Mouse (Mus musculus): Measurements from ENCODE around the gene Nxn. TPM values are rescaled to one million over a fixed set of nuclear protein-coding genes. Genes with fewer than 3 reads are reported as not detected.

Gene Nxn
- total RNA-seq (2021) = 10 to 100 TPM; 42.0 to 49.3 TPM
- long read RNA-seq, experiment 1, transcript Nxn-201 (8 exons, 2,755 nt) = major isoform, 68 of 78 reads
- long read RNA-seq, experiment 1, partial matches to known transcripts = 2 of 78 reads
- long read RNA-seq, experiment 1, other reads (novel, unspliced or antisense) = 7 of 78 reads
- long read RNA-seq, experiment 2, transcript Nxn-201 (8 exons, 2,755 nt) = major isoform, 83 of 90 reads
- long read RNA-seq, experiment 2, partial matches to known transcripts = 3 of 90 reads
- long read RNA-seq, experiment 2, other reads (novel, unspliced or antisense) = 3 of 90 reads

- peak; percentile 33; the same call in 1 of the 2 replicates for TF ChIP-seq CTCF (IDR thresholded peaks at IDR 0.05)
- peak within 1 kb of the TSS; percentile 95 for H3K4me3 ChIP-seq
- peak within 1 kb of the TSS; percentile 96 for H3K27ac ChIP-seq
- intact Hi-C loops (cut with DNase I) = loop anchor here (1.0 to 5.0 kb wide), 4 partner anchors 18 to 146 kb away; no protein-coding TSS in a partner anchor
- peak; percentile 99 for DNase-seq
Measured at GRCm38 (mm10) chr11:76398798-76399586, at the start of gene Nxn. Nxn (minus strand) TSS chr11:76399140.

- Histone ChIP-seq H3K4me3 (no peak overlapping the region), H3K27ac (0 out of 2 replicates have a peak overlapping the region, but pooled peaks have one; percentile 36)
- TF ChIP-seq CTCF (IDR thresholded peaks at IDR 0.05) = no peak
Measured at GRCm38 (mm10) chr11:76446251-76446650, 47.3 kb upstream of the Nxn start.

GRCm38 (mm10) chr11:76445459-76445858 lies 46.5 kb upstream of the Nxn start:
- intact Hi-C loops (cut with DNase I) = no loop called here
- DNase-seq = no peak
- no peak overlapping the region for H3K4me3 ChIP-seq
- H3K27ac ChIP-seq = no peak overlapping the region
- no peak for TF ChIP-seq CTCF (IDR thresholded peaks at IDR 0.05)

More at GRCm38 (mm10) chr11:76446251-76446650, 47.3 kb upstream of the Nxn start:
- intact Hi-C loops (cut with DNase I) = no loop called here
- DNase-seq = no peak

- no peak overlapping the region for H3K4me3 ChIP-seq
- intact Hi-C loops (cut with DNase I) = no loop called here
- H3K27ac ChIP-seq = no peak overlapping the region
- no peak for TF ChIP-seq CTCF (IDR thresholded peaks at IDR 0.05)
- DNase-seq = no peak
Measured at GRCm38 (mm10) chr11:76439666-76440065, 40.7 kb upstream of the Nxn start.

GRCm38 (mm10) chr11:76436864-76437437 lies 38.0 kb upstream of the Nxn start:
- peak; percentile 11; the same call in 1 of the 2 replicates for TF ChIP-seq CTCF (IDR thresholded peaks at IDR 0.05)
- DNase-seq = peak; percentile 83
- intact Hi-C loops (cut with DNase I) = no loop called here
- peak overlapping the region; percentile 76 for H3K4me3 ChIP-seq
- H3K27ac ChIP-seq = peak overlapping the region; percentile 83

GRCm38 (mm10) chr11:76436009-76436408 lies 37.1 kb upstream of the Nxn start:
- DNase-seq = peak; percentile 78
- Histone ChIP-seq H3K4me3 (peak overlapping the region; percentile 76), H3K27ac (peak overlapping the region; percentile 66)
- TF ChIP-seq CTCF (IDR thresholded peaks at IDR 0.05) = no peak
- intact Hi-C loops (cut with DNase I) = no loop called here

- no peak for TF ChIP-seq CTCF (IDR thresholded peaks at IDR 0.05)
- intact Hi-C loops (cut with DNase I) = no loop called here
- no peak for DNase-seq
- peak overlapping the region; percentile 60 for H3K27ac ChIP-seq
- no peak overlapping the region for H3K4me3 ChIP-seq
Measured at GRCm38 (mm10) chr11:76429966-76430631, 31.2 kb upstream of the Nxn start.

GRCm38 (mm10) chr11:76429556-76429955 lies 30.6 kb upstream of the Nxn start:
- Histone ChIP-seq H3K4me3 (no peak overlapping the region), H3K27ac (peak overlapping the region; percentile 60)
- TF ChIP-seq CTCF (IDR thresholded peaks at IDR 0.05) = no peak
- intact Hi-C loops (cut with DNase I) = no loop called here
- peak; percentile 64 for DNase-seq

- H3K4me3 ChIP-seq = no peak overlapping the region
- intact Hi-C loops (cut with DNase I) = no loop called here
- TF ChIP-seq CTCF (IDR thresholded peaks at IDR 0.05) = peak; percentile 31; the same call in 1 of the 2 replicates
- peak overlapping the region; percentile 60 for H3K27ac ChIP-seq
- DNase-seq = no peak
Measured at GRCm38 (mm10) chr11:76429046-76429445, 30.1 kb upstream of the Nxn start.

- Histone ChIP-seq H3K4me3 (no peak overlapping the region), H3K27ac (peak overlapping the region; percentile 60)
- peak; percentile 54 for DNase-seq
- no peak for TF ChIP-seq CTCF (IDR thresholded peaks at IDR 0.05)
- intact Hi-C loops (cut with DNase I) = no loop called here
Measured at GRCm38 (mm10) chr11:76427781-76428180, 28.8 kb upstream of the Nxn start.

- no peak overlapping the region for H3K4me3 ChIP-seq
- intact Hi-C loops (cut with DNase I) = no loop called here
- DNase-seq = no peak
- TF ChIP-seq CTCF (IDR thresholded peaks at IDR 0.05) = no peak
- no peak overlapping the region for H3K27ac ChIP-seq
Measured at GRCm38 (mm10) chr11:76425749-76426148, 26.8 kb upstream of the Nxn start.

GRCm38 (mm10) chr11:76420896-76421295 lies 22.0 kb upstream of the Nxn start:
- no peak overlapping the region for H3K4me3 ChIP-seq
- intact Hi-C loops (cut with DNase I) = no loop called here
- no peak overlapping the region for H3K27ac ChIP-seq
- TF ChIP-seq CTCF (IDR thresholded peaks at IDR 0.05) = no peak; the same call in 1 of the 2 replicates
- DNase-seq = peak; percentile 72

All from gastrocnemius, adult 2 months (tissue).